Mouse (Mus musculus) fat pad, adult 2 months (tissue): ENCODE measurements at regions not wholly inside any gene's neighbourhood (a gene's known extent, or its start where the extent isn't known, plus 50 kb on each side); places are given as distances from the start of the nearest gene placed in this dataset.

Experiments used
- DNase-seq: peaks from one replicate; pipeline ENCODE4 v3.0.0-alpha.2; 2011; ENCODE audit warnings: low read depth, low spot score; ENCODE audit errors: extremely low read depth

- DNase-seq, result no peak
These were observed 1041.3 kb downstream of the Slc22a22 start for GRCm38 (mm10) chr15:56436131-56436530.

- DNase-seq, result no peak
These were observed 1051.4 kb downstream of the Slc22a22 start for GRCm38 (mm10) chr15:56425986-56426385.

- DNase-seq, result no peak
These were observed 1056.7 kb downstream of the Slc22a22 start for GRCm38 (mm10) chr15:56420681-56421080.

GRCm38 (mm10) chr15:56391982-56392381 lies 1085.4 kb downstream of the Slc22a22 start:
- no peak for DNase-seq

GRCm38 (mm10) chr15:56378511-56378910 lies 1098.9 kb downstream of the Slc22a22 start:
- no peak for DNase-seq

GRCm38 (mm10) chr15:56350903-56351302 lies 1126.5 kb downstream of the Slc22a22 start:
- no peak for DNase-seq

- no peak for DNase-seq
These were observed 1131.3 kb downstream of the Slc22a22 start for GRCm38 (mm10) chr15:56346111-56346510.

- no peak for DNase-seq
These were observed 1132.5 kb downstream of the Slc22a22 start for GRCm38 (mm10) chr15:56344973-56345372.

GRCm38 (mm10) chr15:56344304-56344932 lies 1133.0 kb downstream of the Slc22a22 start:
- no peak for DNase-seq

GRCm38 (mm10) chr15:56337879-56338278 lies 1139.5 kb downstream of the Slc22a22 start:
- DNase-seq, result no peak

GRCm38 (mm10) chr15:56336449-56336848 lies 1141.0 kb downstream of the Slc22a22 start:
- no peak for DNase-seq

GRCm38 (mm10) chr15:56335011-56335410 lies 1142.4 kb downstream of the Slc22a22 start:
- DNase-seq, result no peak

- no peak for DNase-seq
These were observed 1156.9 kb downstream of the Slc22a22 start for GRCm38 (mm10) chr15:56320501-56320900.

- DNase-seq, result no peak
These were observed 1182.5 kb downstream of the Slc22a22 start for GRCm38 (mm10) chr15:56294910-56295438.

- DNase-seq, result peak; percentile 77
These were observed 1198.7 kb downstream of the Slc22a22 start for GRCm38 (mm10) chr15:56278622-56279301.

- no peak for DNase-seq
These were observed 1199.4 kb downstream of the Slc22a22 start for GRCm38 (mm10) chr15:56278006-56278405.

- no peak for DNase-seq
These were observed 1228.7 kb downstream of the Slc22a22 start for GRCm38 (mm10) chr15:56248731-56249130.

GRCm38 (mm10) chr15:56244004-56244735 lies 1233.3 kb downstream of the Slc22a22 start:
- DNase-seq, result no peak

GRCm38 (mm10) chr15:56202552-56202951 lies 1274.9 kb downstream of the Slc22a22 start:
- DNase-seq, result no peak

- DNase-seq, result no peak
These were observed 1278.1 kb downstream of the Slc22a22 start for GRCm38 (mm10) chr15:56199336-56199735.

GRCm38 (mm10) chr15:56197425-56198201 lies 1279.8 kb downstream of the Slc22a22 start:
- no peak for DNase-seq
